Mouse (Mus musculus): Measurements from ENCODE around the gene Nudcd3. TPM values are rescaled to one million over a fixed set of nuclear protein-coding genes. Genes with fewer than 3 reads are reported as not detected.

Nudcd3 gene
- polyA plus RNA-seq, 1 experiment: 36.9 TPM

- no peak for TF ChIP-seq GATA1 (IDR thresholded peaks at IDR 0.05; ENCODE audit: low read length)
Measured at GRCm38 (mm10) chr11:6063501-6064214, 136.6 kb downstream of the Nudcd3 start.

- TF ChIP-seq GATA1 (IDR thresholded peaks at IDR 0.05; ENCODE audit: low read length): no peak
Measured at GRCm38 (mm10) chr11:6063065-6063464, 137.2 kb downstream of the Nudcd3 start.

- TF ChIP-seq GATA1 (IDR thresholded peaks at IDR 0.05; ENCODE audit: low read length): no peak
Measured at GRCm38 (mm10) chr11:6062329-6062728, 137.9 kb downstream of the Nudcd3 start.

DNA sequence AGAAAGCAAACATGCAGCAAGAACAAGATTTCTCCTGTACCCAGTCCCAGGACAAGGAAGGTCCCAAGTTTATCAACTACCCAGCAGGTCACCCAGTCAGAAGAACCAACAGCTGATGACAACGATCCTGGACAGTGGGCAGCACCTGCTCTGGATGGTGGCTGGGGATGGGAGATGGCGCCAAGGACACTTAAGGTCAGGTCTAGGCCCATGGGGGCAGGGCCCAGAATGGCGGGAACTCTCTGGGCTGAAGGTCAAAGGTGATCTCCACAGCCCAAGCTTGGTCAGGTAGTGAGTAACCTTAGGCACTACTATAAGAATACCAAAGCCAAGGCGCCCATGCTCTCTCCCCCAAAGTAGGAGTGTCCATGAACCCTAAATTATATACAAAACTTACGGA lies 138.3 kb downstream of the Nudcd3 start:
- TF ChIP-seq GATA1 (IDR thresholded peaks at IDR 0.05; ENCODE audit: low read length): no peak

GRCm38 (mm10) chr11:6059162-6059561 lies 141.1 kb downstream of the Nudcd3 start:
- TF ChIP-seq GATA1 (IDR thresholded peaks at IDR 0.05; ENCODE audit: low read length): no peak

Other genes starting within 250 kb of the Nudcd3 start
- 10.0 and 11.9 TPM in 2 replicates for gene Ykt6, start 244.7 kb downstream of the Nudcd3 start, polyA plus RNA-seq (2012)
- gene Camk2b, start 134.1 kb downstream of the Nudcd3 start, polyA plus RNA-seq (2012): 0.03 and 0.08 TPM in 2 replicates
- not detected in 2 replicates for gene A730071L15Rik, start 386 bp downstream of the Nudcd3 start, polyA plus RNA-seq (2012)
- not detected in 2 replicates for gene Npc1l1, start 29.7 kb upstream of the Nudcd3 start, polyA plus RNA-seq (2012)
- gene Ddx56, start 67.4 kb upstream of the Nudcd3 start, polyA plus RNA-seq (2012): 28.1 and 39.3 TPM in 2 replicates
- gene Tmed4, start 74.5 kb upstream of the Nudcd3 start, polyA plus RNA-seq (2012): 45.7 and 52.3 TPM in 2 replicates
- gene Ogdh, start 91.2 kb upstream of the Nudcd3 start, polyA plus RNA-seq (2012): 28.2 and 64.0 TPM in 2 replicates
- 217 and 244 TPM in 2 replicates for gene Zmiz2, start 188.7 kb upstream of the Nudcd3 start, polyA plus RNA-seq (2012)
- 82.5 and 137 TPM in 2 replicates for gene Ppia, start 215.0 kb upstream of the Nudcd3 start, polyA plus RNA-seq (2012)
- 37.2 and 73.5 TPM in 2 replicates for gene H2afv, start 244.0 kb upstream of the Nudcd3 start, polyA plus RNA-seq (2012)

All from G1E-ER4 (cell line).